Mouse (Mus musculus): ENCODE measurements around the gene Ppp1ca. TPM values are rescaled to one million over a fixed set of nuclear protein-coding genes. Genes with fewer than 3 reads are reported as not detected.

Ppp1ca gene
- polyA plus RNA-seq, 1 experiment, result 421 TPM

DNA sequence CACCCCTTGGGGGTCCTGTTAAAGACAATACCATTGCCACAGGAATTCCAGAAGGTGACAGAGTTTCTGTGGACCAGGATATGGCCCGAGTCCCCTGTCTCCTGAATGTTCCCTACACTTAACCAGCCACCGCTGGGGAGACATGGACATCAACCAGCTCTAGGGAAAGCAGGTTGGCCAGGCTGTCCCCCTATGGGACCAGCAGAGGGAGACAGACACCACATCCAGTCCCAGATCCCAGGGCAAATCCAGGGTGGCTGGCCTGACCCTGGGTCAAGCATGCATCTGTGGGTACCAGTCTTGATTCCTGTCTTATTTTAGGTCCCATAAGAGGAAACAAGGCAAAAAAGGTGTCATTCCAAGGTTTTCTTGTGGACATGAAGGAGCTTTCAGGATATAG lies 15.1 kb downstream of the Ppp1ca start:
- H3K27ac ChIP-seq (ENCODE audit: insufficient read depth, low read length), result no peak overlapping the region
- H3K4me3 ChIP-seq (ENCODE audit: insufficient read depth, low read length), result no peak overlapping the region
- H3K4me1 ChIP-seq (ENCODE audit: control insufficient read depth, insufficient read depth, low read length), result peaks cover 2% of the 10 kb centered on the region; the same call in 1 of the 2 replicates
- TF ChIP-seq CTCF (IDR thresholded peaks at IDR 0.05; ENCODE audit: extremely low read depth, insufficient read depth, low read length) (peak; percentile 90), POLR2A (IDR thresholded peaks at IDR 0.05; ENCODE audit: extremely low read depth, insufficient read depth, low read length) (no peak)

DNA sequence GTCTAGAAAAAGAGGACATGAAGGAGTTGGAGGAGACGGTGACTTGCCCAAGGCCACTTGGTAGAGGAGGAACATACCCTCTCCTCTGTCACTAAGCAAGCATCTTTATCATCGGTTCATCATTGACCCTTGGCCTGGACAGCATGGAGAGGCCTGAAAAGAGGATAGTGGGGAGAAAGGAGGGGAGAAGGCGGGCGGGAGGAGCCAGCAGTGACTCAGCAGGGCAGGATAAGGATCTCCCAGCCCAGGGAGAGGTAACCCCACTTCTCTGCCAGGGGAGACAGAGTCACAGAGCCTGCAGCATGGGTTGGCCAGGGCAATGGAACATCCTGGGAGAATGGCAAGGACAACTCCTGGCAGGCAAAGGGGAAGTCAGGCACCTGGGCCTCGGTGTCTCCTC lies 16.7 kb downstream of the Ppp1ca start:
- TF ChIP-seq POLR2A (IDR thresholded peaks at IDR 0.05; ENCODE audit: extremely low read depth, insufficient read depth, low read length) (no peak), CTCF (IDR thresholded peaks at IDR 0.05; ENCODE audit: extremely low read depth, insufficient read depth, low read length) (no peak)
- Histone ChIP-seq H3K27ac (ENCODE audit: insufficient read depth, low read length) (no peak overlapping the region), H3K4me1 (ENCODE audit: control insufficient read depth, insufficient read depth, low read length) (no peaks in the 10 kb centered on the region), H3K4me3 (ENCODE audit: insufficient read depth, low read length) (no peak overlapping the region)

- TF ChIP-seq CTCF (IDR thresholded peaks at IDR 0.05; ENCODE audit: extremely low read depth, insufficient read depth, low read length), result no peak
- no peak for TF ChIP-seq POLR2A (IDR thresholded peaks at IDR 0.05; ENCODE audit: extremely low read depth, insufficient read depth, low read length)
- Histone ChIP-seq H3K4me3 (ENCODE audit: insufficient read depth, low read length) (no peak overlapping the region), H3K4me1 (ENCODE audit: control insufficient read depth, insufficient read depth, low read length) (no peaks in the 10 kb centered on the region), H3K27ac (ENCODE audit: insufficient read depth, low read length) (no peak overlapping the region)
These were observed 20.2 kb downstream of the Ppp1ca start for GRCm38 (mm10) chr19:4211891-4212588.

- H3K4me1 ChIP-seq (ENCODE audit: control insufficient read depth, insufficient read depth, low read length), result no peaks in the 10 kb centered on the region
- H3K27ac ChIP-seq (ENCODE audit: insufficient read depth, low read length), result no peak overlapping the region
- H3K4me3 ChIP-seq (ENCODE audit: insufficient read depth, low read length), result no peak overlapping the region
- TF ChIP-seq POLR2A (IDR thresholded peaks at IDR 0.05; ENCODE audit: extremely low read depth, insufficient read depth, low read length), result no peak
- TF ChIP-seq CTCF (IDR thresholded peaks at IDR 0.05; ENCODE audit: extremely low read depth, insufficient read depth, low read length), result no peak
These were observed 21.7 kb downstream of the Ppp1ca start for GRCm38 (mm10) chr19:4213524-4213974.

GRCm38 (mm10) chr19:4214071-4214770 lies 22.4 kb downstream of the Ppp1ca start, which contains the start of the genes Clcf1 and AC109138.7:
TSS of gene Clcf1 (plus strand) at chr19:4214238.
TSS of gene AC109138.7 (plus strand) at chr19:4214357.
- H3K27ac ChIP-seq (ENCODE audit: insufficient read depth, low read length), result no peak within 1 kb of the TSS
- peak within 1 kb of the TSS; percentile 16; the same call in 1 of the 2 replicates for H3K4me3 ChIP-seq (ENCODE audit: insufficient read depth, low read length)
- H3K4me1 ChIP-seq (ENCODE audit: control insufficient read depth, insufficient read depth, low read length), result no peaks in the 10 kb centered on the region
- no peak for TF ChIP-seq POLR2A (IDR thresholded peaks at IDR 0.05; ENCODE audit: extremely low read depth, insufficient read depth, low read length)
- TF ChIP-seq CTCF (IDR thresholded peaks at IDR 0.05; ENCODE audit: extremely low read depth, insufficient read depth, low read length), result no peak

DNA sequence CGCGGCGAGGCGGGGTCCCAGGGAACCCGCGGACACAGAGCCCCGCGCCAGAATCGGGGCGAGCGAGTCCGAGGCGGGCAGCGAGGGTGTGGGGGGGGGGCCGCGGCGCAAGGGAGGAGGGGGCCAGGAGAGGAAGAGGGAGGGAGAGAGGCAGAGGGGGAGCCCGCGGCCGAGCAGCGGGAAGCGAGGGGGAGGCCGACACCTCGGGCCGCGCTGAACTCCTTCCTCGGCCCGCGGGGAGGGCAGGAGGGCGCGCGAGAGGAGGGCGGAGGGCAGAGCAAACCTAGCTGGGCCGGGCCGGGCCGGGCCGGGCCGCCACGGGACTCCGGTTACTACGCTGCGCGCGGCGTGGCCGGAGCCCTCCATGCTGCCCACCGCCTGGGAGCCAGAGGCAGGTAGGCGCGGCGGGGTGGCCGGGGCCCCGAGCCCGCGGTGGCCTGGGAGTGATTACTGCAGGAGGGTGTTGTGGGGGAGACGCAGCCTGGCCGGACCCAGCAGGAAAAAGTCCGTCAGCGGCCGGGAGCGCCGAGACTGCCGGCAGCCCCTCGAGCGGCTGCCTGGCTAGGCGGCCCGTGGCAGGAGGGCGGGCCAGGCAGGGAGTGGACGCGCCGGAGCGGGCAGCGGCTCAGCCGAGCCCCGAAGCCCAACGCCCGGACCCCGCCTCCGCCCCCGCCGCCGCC lies 23.0 kb downstream of the Ppp1ca start:
- no peak overlapping the region for H3K27ac ChIP-seq (ENCODE audit: insufficient read depth, low read length)
- peak overlapping the region; percentile 16; the same call in 1 of the 2 replicates for H3K4me3 ChIP-seq (ENCODE audit: insufficient read depth, low read length)
- H3K4me1 ChIP-seq (ENCODE audit: control insufficient read depth, insufficient read depth, low read length), result no peaks in the 10 kb centered on the region
- no peak for TF ChIP-seq CTCF (IDR thresholded peaks at IDR 0.05; ENCODE audit: extremely low read depth, insufficient read depth, low read length)
- no peak for TF ChIP-seq POLR2A (IDR thresholded peaks at IDR 0.05; ENCODE audit: extremely low read depth, insufficient read depth, low read length)

GRCm38 (mm10) chr19:4215451-4215840 lies 23.6 kb downstream of the Ppp1ca start:
- Histone ChIP-seq H3K27ac (ENCODE audit: insufficient read depth, low read length) (no peak overlapping the region), H3K4me1 (ENCODE audit: control insufficient read depth, insufficient read depth, low read length) (no peaks in the 10 kb centered on the region), H3K4me3 (ENCODE audit: insufficient read depth, low read length) (peak overlapping the region; percentile 22)
- TF ChIP-seq POLR2A (IDR thresholded peaks at IDR 0.05; ENCODE audit: extremely low read depth, insufficient read depth, low read length) (no peak), CTCF (IDR thresholded peaks at IDR 0.05; ENCODE audit: extremely low read depth, insufficient read depth, low read length) (no peak)

DNA sequence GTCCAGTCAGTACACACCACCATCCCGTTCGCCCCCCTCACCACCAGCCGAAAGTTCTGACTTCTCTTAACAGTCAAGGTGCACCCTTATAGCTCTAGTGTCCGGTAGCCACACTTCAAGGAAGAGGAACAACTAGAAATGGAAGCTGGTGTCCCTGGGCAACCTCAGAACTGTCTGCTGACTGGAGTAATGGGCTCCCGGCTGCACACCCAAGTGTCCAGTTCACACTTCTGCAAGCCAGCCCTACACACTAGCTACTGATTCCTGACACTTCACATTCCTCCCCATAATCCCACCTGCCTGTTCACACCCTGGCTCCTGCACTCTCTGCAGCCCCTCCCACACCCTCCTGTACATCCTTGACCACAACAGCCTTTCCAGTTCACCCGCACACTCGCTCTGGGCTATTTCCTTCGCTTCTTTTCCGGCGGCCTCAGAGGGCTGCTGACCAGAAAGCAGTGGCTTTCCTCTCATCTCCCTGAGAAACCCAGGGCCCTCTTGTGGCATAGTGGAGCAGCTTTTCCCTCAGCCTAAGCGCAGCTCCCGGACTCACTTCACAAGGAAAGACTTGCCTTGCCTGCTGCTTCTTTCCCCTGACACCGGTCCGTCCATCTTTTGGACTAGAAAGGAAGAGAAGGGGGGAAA lies 24.3 kb downstream of the Ppp1ca start:
- no peaks in the 10 kb centered on the region for H3K4me1 ChIP-seq (ENCODE audit: control insufficient read depth, insufficient read depth, low read length)
- no peak overlapping the region for H3K27ac ChIP-seq (ENCODE audit: insufficient read depth, low read length)
- peak overlapping the region; percentile 22; the same call in 1 of the 2 replicates for H3K4me3 ChIP-seq (ENCODE audit: insufficient read depth, low read length)
- TF ChIP-seq POLR2A (IDR thresholded peaks at IDR 0.05; ENCODE audit: extremely low read depth, insufficient read depth, low read length), result no peak
- peak; percentile 46 for TF ChIP-seq CTCF (IDR thresholded peaks at IDR 0.05; ENCODE audit: extremely low read depth, insufficient read depth, low read length)

GRCm38 (mm10) chr19:4217140-4217539 lies 25.3 kb downstream of the Ppp1ca start:
- Histone ChIP-seq H3K4me1 (ENCODE audit: control insufficient read depth, insufficient read depth, low read length) (no peaks in the 10 kb centered on the region), H3K27ac (ENCODE audit: insufficient read depth, low read length) (0 out of 2 replicates have a peak overlapping the region, but pooled peaks have one; percentile 6), H3K4me3 (ENCODE audit: insufficient read depth, low read length) (no peak overlapping the region)
- no peak for TF ChIP-seq CTCF (IDR thresholded peaks at IDR 0.05; ENCODE audit: extremely low read depth, insufficient read depth, low read length)
- no peak for TF ChIP-seq POLR2A (IDR thresholded peaks at IDR 0.05; ENCODE audit: extremely low read depth, insufficient read depth, low read length)
